Mouse (Mus musculus) regulatory T cell (primary cell): ENCODE results near the gene Plxna2.

Experiments
- in situ Hi-C: fragments of 300-600 bp; cut with MboI, MseI; formaldehyde crosslinking; loops from one replicate; pipeline ENCODE4 v1.15.1; 2025; ENCODE audit warnings: high pct_unique_total_duplicates

The Plxna2 gene

DNA sequence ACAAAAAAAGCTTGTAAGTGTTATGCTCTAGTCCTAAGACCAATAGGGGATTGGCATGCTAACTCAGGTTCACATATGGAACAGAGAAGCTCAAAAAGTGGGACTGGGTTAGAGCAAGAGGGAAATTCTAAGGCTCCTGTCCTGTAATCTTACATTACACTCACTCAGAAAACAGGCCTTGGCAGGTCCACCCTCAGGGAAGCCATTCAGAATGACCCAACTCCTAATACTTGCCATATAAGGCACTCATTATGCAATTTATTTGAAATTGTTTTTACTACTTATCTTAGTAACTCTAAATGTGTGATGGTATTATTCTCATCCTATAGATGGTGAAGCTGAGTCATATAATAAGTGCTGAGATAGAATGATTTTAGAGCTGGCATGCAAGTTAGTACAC lies 146.9 kb downstream of the Plxna2 start:
- in situ Hi-C loops, result no loop called here

DNA sequence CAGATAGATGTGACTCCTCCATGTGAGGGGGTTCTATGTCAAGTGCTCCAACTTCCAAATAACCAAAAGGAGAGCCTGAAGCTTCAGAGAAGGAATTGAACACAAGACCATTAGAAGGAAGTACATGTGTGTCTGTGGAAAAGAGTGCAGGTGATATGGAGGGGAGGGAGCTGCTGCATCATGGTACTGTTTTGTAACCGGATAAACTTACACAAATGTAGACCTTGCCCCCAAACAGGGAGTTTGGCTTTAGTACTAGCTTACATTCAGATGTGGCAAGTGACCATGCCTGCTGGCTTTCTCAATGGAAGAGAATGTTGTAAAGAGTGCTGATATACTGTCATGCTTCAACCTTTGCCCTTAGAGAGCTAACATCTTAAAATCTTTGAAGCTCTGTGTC lies 150.8 kb downstream of the Plxna2 start:
- in situ Hi-C loops, result no loop called here

DNA sequence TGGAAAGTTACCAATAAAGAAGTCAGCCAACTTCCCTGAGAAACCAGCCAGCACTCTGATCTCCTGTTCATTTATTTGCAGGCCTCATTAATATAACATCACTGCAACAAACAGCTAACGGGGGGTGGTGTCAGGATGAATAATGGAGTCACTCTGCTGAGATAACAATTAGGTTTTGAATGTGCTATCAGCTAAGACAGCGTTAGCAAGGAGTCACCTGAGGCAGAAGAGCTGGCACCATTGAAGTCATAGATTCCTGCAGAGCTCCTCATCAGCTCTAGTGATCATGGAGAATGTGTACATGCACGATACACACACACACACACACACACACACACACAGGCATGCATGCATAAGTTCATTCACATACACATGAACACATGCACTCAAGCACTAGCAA lies 154.0 kb downstream of the Plxna2 start:
- in situ Hi-C loops, result no loop called here

DNA sequence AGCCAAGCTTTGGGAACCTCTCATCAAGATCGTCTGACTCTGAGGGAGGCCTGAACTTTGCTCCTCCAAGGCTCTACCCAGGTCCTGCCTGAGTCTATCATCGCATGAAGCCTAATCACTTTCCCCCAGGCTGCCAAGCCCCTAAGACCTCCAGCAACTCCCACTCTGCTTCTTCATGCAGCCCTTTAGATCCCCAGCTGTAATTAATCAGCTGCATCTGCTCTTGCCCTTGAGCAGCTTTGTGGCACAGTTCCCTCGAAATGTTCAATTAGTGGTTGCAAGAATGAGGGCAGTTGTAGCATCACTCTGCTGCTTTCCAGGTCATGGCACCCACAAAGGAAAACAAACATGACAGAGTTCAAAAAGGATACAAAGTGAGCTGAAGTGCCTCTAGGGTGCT lies 155.9 kb downstream of the Plxna2 start:
- in situ Hi-C loops, result no loop called here

DNA sequence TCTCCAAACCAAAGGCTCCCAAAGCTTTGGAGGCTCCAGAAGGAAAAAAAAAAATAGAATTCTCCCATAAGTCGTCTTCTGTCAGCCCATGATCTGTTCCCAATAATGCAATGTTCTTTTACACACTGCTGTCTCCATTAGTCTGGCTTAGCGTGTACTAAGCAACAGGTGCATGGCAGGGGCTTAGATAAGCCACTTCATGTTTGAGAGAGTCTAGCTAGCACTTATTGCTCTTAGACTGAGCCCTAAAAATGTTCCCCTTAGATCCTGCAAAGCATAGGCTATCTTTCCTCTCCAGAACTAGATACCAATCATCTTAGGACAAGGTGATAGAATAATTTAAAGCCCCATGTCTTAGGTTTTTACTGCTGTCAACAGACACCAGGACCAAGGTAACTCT lies 156.3 kb downstream of the Plxna2 start:
- in situ Hi-C loops, result no loop called here

DNA sequence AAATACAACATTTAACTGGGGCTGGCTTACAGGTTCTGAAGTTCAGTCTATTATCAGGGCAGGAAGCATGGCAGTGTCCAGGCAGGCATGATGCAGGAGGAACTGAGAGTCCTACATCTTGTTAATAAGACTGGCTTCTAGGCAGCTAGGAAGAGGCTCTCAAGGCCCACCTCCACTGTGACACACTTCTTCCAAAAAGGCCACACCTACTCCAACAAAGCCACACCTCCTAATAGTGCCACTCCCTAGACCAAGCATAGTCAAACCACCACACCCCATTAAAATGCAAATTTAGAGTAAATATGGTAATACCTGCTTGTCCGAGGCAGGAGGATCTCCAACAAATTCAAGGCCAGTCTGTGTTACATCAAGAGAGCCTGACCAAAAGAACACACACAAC lies 156.7 kb downstream of the Plxna2 start:
- in situ Hi-C loops, result no loop called here

DNA sequence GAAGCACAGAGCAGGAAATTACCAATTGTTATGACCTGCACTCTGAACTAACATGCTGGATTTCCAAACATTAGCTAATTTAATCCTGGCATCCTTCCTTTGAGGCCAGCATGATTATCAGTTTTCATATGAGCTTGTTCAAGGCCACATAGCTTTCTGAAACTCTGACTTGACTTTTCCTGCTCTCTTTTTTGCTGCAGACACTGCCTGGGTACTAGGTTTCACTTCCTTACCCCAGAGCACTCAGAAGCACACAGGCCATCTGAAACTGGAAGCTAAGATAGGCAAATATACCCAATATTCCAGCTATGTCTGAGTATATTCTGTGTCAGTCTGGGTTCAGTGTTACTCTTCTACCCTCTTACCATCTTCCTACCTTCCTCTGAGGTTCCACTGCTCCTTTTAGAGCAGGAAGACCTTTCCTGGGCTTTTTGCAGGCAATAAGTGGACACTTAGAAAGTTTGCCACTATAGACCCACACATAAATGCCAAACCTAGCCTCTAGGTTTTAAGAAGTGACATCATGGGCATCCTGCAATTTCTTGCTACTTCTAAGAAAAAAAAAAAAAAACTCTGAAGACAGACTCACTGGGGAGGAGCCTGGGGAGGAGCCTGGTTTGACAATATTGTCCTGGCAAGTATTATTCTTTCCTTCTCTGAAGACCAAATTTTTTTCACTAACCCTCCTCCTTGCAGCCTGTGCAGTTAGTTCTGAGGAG lies 157.8 kb downstream of the Plxna2 start:
- in situ Hi-C loops, result no loop called here

DNA sequence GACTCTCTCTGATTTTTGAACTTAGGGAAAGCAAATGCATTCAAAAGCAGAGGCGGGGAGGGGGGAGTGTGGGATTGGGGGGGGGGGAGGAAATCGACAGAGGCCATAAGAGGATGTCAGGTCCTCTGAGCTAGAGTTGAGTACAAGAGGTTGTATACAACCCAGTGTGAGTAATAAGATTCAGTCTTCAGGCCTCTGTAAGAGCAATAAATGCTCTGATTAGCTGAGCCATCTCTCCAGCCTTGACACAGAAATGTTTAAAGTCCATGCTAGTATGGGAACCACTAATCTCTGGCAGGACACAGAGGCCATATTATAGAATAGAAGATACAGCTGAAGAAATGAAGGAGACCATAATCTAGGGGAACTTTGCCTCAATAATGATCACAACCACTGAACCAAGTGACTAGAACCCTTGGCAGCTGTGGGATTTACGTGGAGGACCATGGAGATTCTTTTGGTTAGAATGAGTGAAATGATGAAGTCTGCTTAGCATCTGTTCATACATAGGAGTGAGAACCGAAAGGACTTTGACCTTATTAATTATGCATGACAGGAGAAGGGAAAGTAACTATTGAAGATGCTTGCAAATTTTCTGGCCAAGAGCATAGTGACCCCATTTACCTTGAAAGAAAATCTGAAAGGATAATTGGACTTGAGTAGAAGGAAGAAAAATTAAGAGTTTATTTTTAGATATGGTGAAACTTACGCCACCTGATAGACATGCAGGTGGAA lies 158.7 kb downstream of the Plxna2 start:
- in situ Hi-C loops, result no loop called here

DNA sequence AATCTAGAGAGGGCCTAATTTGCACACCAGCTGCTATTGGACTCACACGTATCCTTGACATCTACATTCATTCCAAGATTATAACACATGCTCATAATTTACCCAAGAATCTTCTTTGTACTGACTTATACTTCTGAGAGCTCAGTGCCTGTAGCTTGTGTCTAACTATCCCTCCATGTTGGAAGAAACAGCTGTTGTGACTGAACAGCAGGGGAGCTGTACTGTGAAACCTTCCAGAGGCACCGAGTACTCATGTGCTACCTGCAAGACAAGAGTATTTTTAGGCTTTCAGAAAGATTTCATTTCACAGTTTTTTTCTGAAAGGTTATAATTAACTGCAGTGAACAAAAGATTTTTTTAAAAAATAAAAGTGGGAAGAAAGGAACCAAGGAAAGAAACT lies 159.6 kb downstream of the Plxna2 start:
- in situ Hi-C loops, result no loop called here

DNA sequence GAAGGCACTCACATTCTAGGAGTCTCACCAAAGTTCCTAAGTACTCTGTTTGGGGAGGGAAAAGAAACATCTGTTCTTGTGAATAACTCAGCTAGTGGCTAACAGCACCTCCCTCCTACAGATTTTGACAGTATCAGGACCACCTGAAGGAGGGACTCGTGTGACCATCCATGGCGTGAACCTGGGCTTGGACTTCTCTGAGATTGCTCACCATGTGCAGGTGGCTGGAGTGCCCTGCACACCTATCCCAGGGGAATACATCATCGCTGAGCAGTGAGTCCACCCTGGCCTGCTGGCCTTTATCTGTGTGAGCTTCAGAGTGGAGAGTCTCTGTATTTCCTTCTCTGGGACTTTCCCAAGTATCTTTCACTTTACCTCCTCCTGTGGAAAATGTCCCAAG lies 162.4 kb downstream of the Plxna2 start:
- in situ Hi-C loops, result no loop called here

DNA sequence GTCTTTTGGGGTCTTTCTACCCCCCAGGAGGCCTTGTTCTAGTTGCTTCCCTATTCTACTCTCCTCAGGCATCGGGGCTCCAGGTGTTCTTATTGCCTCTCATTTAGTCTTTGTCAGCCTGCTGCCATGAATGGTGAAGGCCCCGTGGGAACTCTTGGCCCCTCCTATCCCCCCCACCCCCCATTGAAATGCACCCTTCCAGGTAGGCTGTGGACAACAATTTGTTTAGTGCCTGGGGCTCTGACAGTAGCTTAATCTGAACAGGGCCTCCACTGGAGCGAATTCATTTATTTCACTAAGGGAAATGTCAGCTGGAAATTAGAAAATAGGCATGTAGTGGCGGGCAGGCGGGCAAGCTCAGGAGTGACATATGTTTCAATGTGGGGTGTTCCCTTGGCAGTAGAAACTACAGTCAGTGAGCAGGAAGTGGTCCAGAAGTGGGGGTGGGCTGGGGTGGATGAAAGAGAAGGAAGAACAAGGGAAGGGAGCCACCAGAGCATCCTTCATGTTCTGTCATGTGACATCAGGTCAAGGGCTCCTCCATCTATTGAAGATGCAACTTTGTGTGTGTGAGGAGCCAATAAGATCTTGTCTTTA lies 162.9 kb downstream of the Plxna2 start:
- in situ Hi-C loops, result no loop called here

DNA sequence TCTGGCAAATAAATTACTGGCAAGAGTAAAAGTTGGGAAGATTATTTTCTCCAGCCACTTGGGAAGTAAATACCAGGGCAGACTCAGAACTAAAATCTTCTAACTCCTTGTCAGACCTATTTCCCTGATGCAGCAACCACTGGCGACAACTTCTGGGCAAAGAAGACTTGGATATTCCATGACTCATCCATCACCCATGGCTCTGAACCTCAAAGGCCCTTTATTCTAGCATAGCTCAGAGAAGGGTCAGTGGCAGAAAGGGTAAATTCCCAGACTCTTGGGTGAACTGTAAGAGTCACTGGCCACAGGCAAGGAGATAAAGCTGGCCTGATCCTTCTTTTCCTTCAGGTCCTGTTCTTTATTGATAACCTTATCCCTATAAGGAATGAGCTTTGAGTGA lies 163.5 kb downstream of the Plxna2 start:
- in situ Hi-C loops, result no loop called here

DNA sequence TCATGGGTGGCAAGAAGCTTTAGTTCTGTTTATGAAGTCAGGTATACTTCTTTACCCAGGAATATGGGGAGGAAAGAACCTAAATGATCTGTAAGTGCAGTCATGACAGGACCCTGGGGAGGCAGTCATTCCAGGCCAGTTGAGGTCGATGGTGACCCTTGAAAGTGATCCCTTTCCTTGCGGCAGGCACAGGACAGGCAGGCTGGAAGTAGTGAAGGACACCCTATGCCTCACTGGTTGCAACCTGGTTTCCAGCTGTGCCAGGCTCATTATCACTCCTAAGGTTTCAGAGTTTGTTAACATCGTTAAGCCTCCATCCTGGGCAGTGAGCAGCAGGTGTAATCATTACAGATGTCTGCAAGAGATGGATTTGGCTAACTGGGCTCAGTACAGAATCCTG lies 164.3 kb downstream of the Plxna2 start:
- in situ Hi-C loops, result no loop called here

DNA sequence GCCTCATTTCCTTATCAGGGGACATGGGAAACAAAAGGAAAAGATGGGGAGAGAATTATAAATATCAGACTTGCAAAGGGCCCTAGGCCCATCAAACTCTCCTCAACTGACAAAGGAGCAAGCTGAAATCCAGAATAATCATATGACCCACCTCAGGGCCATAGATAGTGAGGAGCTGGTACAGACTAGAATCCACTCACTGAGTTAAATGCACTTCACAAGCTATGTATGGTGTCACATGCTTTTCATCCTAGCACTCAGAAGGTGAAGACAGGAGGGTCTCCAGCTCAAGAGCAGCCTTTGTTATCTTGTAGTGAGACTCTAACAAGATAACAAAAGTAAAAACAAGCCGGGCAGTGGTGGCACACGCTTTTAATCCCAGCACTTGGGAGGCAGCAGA lies 169.6 kb downstream of the Plxna2 start:
- in situ Hi-C loops, result no loop called here

DNA sequence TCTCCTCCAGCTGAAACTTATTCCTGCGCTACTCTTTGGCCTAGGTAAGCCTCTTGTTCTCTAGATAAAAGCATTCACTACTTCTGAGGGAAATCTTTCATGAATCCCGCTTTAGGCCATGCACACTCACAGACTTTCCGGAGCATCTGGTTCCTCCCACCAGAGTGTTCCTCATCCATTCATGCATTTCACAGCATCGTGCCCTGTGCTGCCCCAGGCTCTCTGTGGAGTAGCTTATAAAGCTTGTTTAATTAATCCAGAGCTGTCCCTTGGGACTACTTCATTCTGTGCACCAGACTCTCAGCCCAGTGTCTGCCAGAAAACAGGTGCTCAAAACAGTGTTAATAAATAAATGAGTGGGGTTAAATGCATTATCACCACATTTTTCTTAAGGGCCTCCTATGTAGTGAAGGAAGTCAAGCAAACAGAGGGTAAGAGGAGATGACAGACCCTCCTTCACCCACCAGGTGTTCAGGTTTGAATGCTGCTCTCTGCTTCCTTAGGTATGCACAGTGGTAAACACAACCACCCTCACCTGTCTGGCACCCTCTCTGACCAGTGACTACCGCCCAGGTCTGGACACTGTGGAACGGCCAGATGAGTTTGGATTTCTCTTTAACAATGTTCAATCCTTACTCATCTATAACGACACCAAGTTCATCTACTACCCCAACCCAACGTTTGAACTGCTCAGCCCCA lies 175.4 kb downstream of the Plxna2 start:
- in situ Hi-C loops, result no loop called here

DNA sequence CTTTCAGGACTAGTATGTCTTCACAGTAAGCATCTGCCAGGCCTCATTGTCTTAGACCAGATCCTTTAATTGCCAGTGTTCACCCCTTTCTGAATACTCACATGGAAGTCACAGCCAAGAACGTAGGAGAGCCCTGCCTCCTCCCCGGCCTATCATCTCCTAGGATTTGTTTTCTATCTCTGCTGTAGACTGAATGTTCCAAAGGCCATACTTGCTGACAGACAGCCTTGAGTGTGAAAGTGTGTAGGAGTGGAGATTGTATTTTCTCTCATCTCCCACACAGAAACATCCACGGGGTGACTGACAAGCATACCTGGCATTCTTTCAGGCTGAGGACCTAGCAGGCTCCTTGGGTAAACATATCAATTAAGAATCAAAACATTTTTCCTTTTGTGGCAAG lies 177.3 kb downstream of the Plxna2 start:
- in situ Hi-C loops, result no loop called here

DNA sequence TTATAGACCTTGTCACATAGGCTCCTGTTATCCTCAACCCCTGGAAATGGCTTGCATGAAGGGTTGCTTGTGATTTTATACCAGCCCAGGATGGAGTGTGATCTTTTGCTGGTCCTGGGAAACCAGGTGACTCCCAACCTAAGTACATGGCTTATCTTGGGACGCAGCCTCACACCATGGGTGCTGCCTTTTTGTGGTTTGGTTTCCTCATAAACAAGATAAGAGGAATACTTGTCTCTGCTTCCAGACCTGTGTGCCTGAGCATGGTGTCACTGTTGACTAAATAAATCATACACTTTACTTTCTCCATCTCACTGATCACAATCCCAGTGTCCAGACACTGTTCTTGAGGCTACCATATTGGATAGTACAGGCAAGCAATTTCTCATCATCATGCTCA lies 179.8 kb downstream of the Plxna2 start:
- in situ Hi-C loops, result no loop called here

DNA sequence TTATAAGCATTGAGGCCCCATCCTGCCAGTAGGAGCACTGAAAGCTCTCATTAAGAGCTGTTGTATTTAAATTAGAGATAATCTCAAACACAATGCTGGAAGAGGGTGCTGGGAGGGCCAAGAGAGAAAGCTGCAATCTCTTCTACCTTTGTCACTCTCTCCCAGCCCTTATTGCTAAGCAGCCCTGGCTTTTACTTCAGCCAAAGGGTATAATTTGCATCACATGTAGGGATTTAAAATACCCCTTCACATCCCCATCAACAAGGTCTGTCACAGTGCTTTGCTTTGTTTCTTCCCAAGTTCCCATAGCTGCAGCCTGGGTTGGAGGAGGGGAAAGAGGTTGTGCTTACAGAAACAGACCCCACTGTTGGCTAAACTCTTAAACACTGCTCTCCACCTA lies 180.5 kb downstream of the Plxna2 start:
- in situ Hi-C loops, result no loop called here

DNA sequence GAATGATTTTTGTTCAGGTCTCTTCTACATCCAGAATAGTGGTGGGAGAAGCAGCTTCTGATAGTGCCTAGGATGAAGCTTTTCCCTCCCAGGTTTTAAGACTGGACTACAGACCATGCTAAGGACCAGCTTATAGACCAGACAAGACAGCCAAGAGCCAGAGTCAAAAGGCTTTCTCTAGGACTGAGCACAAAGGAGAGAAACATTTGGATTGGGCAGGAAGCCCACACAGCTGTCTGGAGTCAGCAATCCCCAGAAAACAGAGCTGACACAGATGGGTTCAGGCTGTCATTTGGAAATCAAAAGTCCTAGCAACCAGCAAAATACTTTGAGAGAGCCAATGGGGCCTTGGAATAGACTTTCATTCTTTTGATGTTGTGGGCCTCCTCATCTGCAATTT lies 190.2 kb downstream of the Plxna2 start:
- in situ Hi-C loops, result no loop called here

DNA sequence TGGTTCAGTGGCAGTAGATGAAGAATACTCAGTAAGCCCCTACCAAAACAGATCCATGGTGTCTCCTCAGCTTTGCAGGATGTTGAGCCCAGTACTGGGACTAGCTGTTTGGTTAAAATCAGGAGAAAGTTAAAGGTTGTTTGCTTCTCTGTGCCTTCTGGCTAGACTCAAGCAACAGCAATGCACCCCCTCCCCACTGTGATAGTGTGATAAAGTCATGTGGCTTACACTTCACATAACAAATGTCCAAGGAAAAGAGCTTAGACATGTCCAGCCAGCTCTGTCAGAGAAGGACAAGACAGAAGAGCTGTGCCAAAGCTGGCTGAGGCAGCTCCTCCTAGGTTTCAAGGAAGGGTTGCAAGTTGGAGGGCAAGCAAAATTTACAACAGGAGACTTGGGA lies 190.7 kb downstream of the Plxna2 start:
- in situ Hi-C loops, result no loop called here

DNA sequence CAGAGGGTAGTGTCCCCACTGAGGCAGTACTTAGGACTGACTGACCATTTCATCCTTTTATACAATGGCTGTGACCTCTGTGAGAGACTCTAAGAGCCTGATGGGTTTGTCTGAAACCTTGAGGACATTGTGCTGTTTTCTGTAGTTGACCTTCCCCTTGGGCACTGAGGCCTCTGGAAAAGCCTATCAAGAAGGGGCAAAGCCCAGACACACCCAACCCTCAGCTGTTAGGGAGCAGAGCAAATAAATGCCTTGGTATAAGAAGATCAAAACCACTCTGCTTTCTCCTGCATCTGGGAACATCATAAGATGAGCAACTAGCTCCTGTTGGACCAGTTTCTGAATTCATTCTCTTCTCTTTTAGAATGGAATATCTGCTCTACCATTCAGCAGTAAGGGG lies 191.6 kb downstream of the Plxna2 start:
- in situ Hi-C loops, result no loop called here

DNA sequence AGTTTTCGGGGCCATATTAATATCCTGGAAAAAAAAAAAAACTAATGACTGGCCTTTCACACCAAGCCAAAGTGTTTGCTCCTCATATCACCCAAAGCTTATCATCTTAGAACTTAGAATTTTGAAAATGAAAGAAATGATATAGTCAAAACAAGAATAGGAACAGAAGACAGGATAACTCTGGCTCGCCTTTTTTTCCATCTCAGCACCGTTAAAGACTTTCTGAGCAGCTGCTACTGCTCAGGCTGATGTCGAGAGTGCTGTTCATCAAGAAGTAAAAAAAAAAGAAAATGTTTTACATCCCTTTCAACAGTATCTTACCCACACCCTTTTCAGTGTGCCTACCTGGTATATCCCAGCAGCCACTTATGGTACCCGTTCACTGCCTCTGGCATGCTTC lies 196.2 kb downstream of the Plxna2 start:
- in situ Hi-C loops, result no loop called here

DNA sequence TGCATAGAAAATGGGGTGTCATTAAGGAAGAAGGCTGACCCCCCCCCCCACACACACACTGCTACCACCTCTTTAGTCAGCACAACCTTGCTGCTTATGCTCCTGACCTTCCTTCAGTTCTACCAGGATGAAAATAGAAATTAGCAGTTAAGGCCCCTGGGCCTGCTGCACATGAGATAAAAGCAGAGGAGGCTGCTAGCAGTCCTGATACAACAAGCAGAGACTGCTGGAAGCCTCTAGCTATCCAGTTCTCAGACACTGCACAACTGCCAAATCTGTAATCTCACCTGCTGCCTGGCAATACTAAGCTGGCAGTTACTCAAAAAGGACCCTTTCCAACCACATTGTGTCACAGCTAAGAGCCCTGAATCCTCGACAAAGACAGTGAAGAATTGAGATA lies 197.5 kb downstream of the Plxna2 start:
- in situ Hi-C loops, result no loop called here
